12 mouse cellular contexts compared by ENCODE assay signal in genomic region chr2:120502605-120502990, GRCm38 (mm10). TPM values are rescaled to one million over a fixed set of nuclear protein-coding genes. Genes with fewer than 3 reads are reported as not detected.
A peak's percentile ranks its signal among the peaks of the same experiment; 100 is the strongest.
DNase-seq lines count a peak whose midpoint lies in the region; ATAC-seq and TF ChIP-seq lines count a peak whose summit lies in the region.
"Had no signal": no experiment of that assay in that cellular context is flagged by ENCODE, and none has a peak within 500 bp of the region (broad histone marks: within the 10 kb centered on the region; RNA-seq: fewer than 3 reads in every experiment).

No protein-coding gene starts in this region.

- no peaks in the 10 kb centered on the region for H3K9me3 ChIP-seq in intestine, embryonic 16.5 days (ENCODE audit: control insufficient read depth, low read length)
- no peaks in the 10 kb centered on the region for H3K9me3 ChIP-seq in hindbrain, embryonic 13.5 days
- H3K9me3 ChIP-seq: embryonic facial prominence, embryonic 12.5 days; hindbrain, embryonic 10.5 days; neural tube, embryonic 12.5 days had no signal

- no peak overlapping the region for H3K9ac ChIP-seq in liver, adult 2 months (ENCODE audit: low read depth, low read length)
- no peak overlapping the region for H3K9ac ChIP-seq in intestine, embryonic 16.5 days (ENCODE audit: low read depth, low read length)
- no peak overlapping the region for H3K9ac ChIP-seq in hindbrain, embryonic 13.5 days
- H3K9ac ChIP-seq: embryonic facial prominence, embryonic 12.5 days; neural tube, embryonic 12.5 days had no signal

- no peak for TF ChIP-seq CTCF in liver, adult 2 months (IDR thresholded peaks at IDR 0.05; ENCODE audit: low read depth, low read length)

- 49% methylated on average over 3 of the region's 3 CpGs for WGBS in liver, adult 2 months
- 60% methylated on average over 3 of the region's 3 CpGs for WGBS in intestine, embryonic 16.5 days
- 88% methylated on average over 3 of the region's 3 CpGs for WGBS in hindbrain, embryonic 13.5 days

- intact Hi-C loops in heart, postnatal 14 days (cut with DNase I): no loop called here

- H3K27ac ChIP-seq in liver, adult 2 months (replicated peaks; ENCODE audit: insufficient read depth, low read depth, low read length): no peak overlapping the region
- H3K27ac ChIP-seq in intestine, embryonic 16.5 days (ENCODE audit: low read length): no peak overlapping the region
- H3K27ac ChIP-seq in hindbrain, embryonic 13.5 days: no peak overlapping the region
- H3K27ac ChIP-seq: embryonic facial prominence, embryonic 12.5 days; neural tube, embryonic 12.5 days had no signal

- ATAC-seq in intestine, embryonic 16.5 days: no peak
- ATAC-seq in hindbrain, embryonic 13.5 days (ENCODE audit: low FRiP score): no peak

- no peak overlapping the region for H3K4me3 ChIP-seq in liver, adult 2 months (ENCODE audit: insufficient read depth, low read depth, low read length)
- no peak overlapping the region for H3K4me3 ChIP-seq in intestine, embryonic 16.5 days (ENCODE audit: low read length)
- no peak overlapping the region for H3K4me3 ChIP-seq in hindbrain, embryonic 13.5 days
- H3K4me3 ChIP-seq: embryonic facial prominence, embryonic 12.5 days; hindbrain, embryonic 10.5 days; neural tube, embryonic 12.5 days had no signal

- H3K79me2 ChIP-seq in liver, adult 2 months (ENCODE audit: control insufficient read depth, insufficient read depth, low read length): no peaks in the 10 kb centered on the region

- H3K4me2 ChIP-seq in intestine, embryonic 16.5 days (ENCODE audit: low read depth, low read length): no peak overlapping the region
- no peak overlapping the region for H3K4me2 ChIP-seq in hindbrain, embryonic 13.5 days
- H3K4me2 ChIP-seq: embryonic facial prominence, embryonic 12.5 days; neural tube, embryonic 12.5 days had no signal

- H3K4me1 ChIP-seq in liver, adult 2 months (ENCODE audit: control insufficient read depth, insufficient read depth, low read length): no peaks in the 10 kb centered on the region
- H3K4me1 ChIP-seq in intestine, embryonic 16.5 days (ENCODE audit: control insufficient read depth, insufficient read depth, low read length): peaks cover 14% of the 10 kb centered on the region
- H3K4me1 ChIP-seq in hindbrain, embryonic 13.5 days (replicated peaks): peaks cover 7% of the 10 kb centered on the region; the same call in 1 of the 2 replicates

- DNase-seq in adrenal gland, postnatal 14 days: peak; percentile 66
- DNase-seq in adrenal gland, postnatal 4 days (ENCODE audit: low spot score in 2 of 2): no peak
- peak; percentile 27 for DNase-seq in liver, adult 2 months (ENCODE audit: extremely low read depth, low read depth, low spot score)
- no peak for DNase-seq in liver
- peak; percentile 53 for DNase-seq in adrenal gland, postnatal 25 days
- DNase-seq in heart, postnatal 14 days: peak; percentile 28 to 48
- DNase-seq: layer of hippocampus, postnatal 36 days had no signal

- H3K36me3 ChIP-seq in liver, adult 2 months (ENCODE audit: control insufficient read depth, insufficient read depth, low read length): peaks cover 9% of the 10 kb centered on the region
- H3K36me3 ChIP-seq in intestine, embryonic 16.5 days (ENCODE audit: control insufficient read depth, insufficient read depth, low read length): peaks cover 8% of the 10 kb centered on the region
- peaks cover 39% of the 10 kb centered on the region for H3K36me3 ChIP-seq in hindbrain, embryonic 13.5 days

- no peak for TF ChIP-seq POLR2A in liver, adult 2 months (IDR thresholded peaks at IDR 0.05; ENCODE audit: extremely low read depth, insufficient read depth, low read length)

- no peaks in the 10 kb centered on the region for H3K27me3 ChIP-seq in liver, adult 2 months (ENCODE audit: control insufficient read depth, insufficient read depth, low read length)
- H3K27me3 ChIP-seq in intestine, embryonic 16.5 days (replicated peaks; ENCODE audit: control insufficient read depth, insufficient read depth, low read length): no peaks in the 10 kb centered on the region
- H3K27me3 ChIP-seq in hindbrain, embryonic 13.5 days: no peaks in the 10 kb centered on the region
- H3K27me3 ChIP-seq: embryonic facial prominence, embryonic 12.5 days; neural tube, embryonic 12.5 days had no signal

RNA-seq across cellular contexts. Expression of gene Capn3, which starts 46.8 kb away (rescaled TPM):
- total RNA-seq in adrenal gland, postnatal 14 days (2021): 0.38 and 0.52 TPM in 2 replicates
- total RNA-seq in adrenal gland, postnatal 4 days (2021): 1 to 10 TPM; 1.1 to 2.0 TPM
- 2.2 and 2.5 TPM in 2 replicates for total RNA-seq in liver, adult 2 months (2014; rRNA removed)
- 0.87 and 1.0 TPM in 2 replicates for polyA plus RNA-seq in liver, adult 2 months (2012; rRNA removed)
- 0.36 TPM in 1 of 2 replicates, not detected in the other for total RNA-seq in adrenal gland, postnatal 25 days (2021)
- 1 to 10 TPM; 2.0 to 2.9 TPM for total RNA-seq in heart, postnatal 14 days (2021)
- 0.77 and 0.92 TPM in 2 replicates for polyA plus RNA-seq in intestine, embryonic 16.5 days (2015; fragmentation: Nextera tagmentation; extraction: Ambion mirVana)
- 1.5 and 1.6 TPM in 2 replicates for polyA plus RNA-seq in hindbrain, embryonic 13.5 days (2015; fragmentation: Nextera tagmentation; extraction: Ambion mirVana)

Comparison
In these comparisons a context has a peak if more than half of its experiments do, and no peak if none do; other contexts are left out.
1. DNase-seq: peak in adrenal gland, postnatal 14 days (single experiment), liver, adult 2 months (single experiment), adrenal gland, postnatal 25 days (single experiment) and heart, postnatal 14 days (2 of 2); none in adrenal gland, postnatal 4 days (0 of 2) and liver (single experiment).